Mouse (Mus musculus) left cerebral cortex, postnatal 4 days (tissue): Measurements from ENCODE around the gene Ism2. TPM values are rescaled to one million over a fixed set of nuclear protein-coding genes. Genes with fewer than 3 reads are reported as not detected.
"Not testable (repeated sequence)": the region's sequence is repeated elsewhere in the genome, so short reads cannot be mapped to it uniquely, and the experiment has no call there.

Experiments
- DNase-seq: peaks from one replicate; pipeline ENCODE4 v3.0.0-alpha.2; 2022
- intact Hi-C: fragments of 180-260 bp; cut with DNase I; formaldehyde crosslinking; loops from one replicate; pipeline ENCODE4 v1.15.1; 2025
- total RNA-seq, 2 experiments: library from RNA; stranded (reverse); gene quantifications; 2 replicates each; pipeline ENCODE4 v1.2.3; 2021

Ism2 gene
- total RNA-seq, 2 experiments from 2014 or later: 0.68 to 1.4 TPM

DNA sequence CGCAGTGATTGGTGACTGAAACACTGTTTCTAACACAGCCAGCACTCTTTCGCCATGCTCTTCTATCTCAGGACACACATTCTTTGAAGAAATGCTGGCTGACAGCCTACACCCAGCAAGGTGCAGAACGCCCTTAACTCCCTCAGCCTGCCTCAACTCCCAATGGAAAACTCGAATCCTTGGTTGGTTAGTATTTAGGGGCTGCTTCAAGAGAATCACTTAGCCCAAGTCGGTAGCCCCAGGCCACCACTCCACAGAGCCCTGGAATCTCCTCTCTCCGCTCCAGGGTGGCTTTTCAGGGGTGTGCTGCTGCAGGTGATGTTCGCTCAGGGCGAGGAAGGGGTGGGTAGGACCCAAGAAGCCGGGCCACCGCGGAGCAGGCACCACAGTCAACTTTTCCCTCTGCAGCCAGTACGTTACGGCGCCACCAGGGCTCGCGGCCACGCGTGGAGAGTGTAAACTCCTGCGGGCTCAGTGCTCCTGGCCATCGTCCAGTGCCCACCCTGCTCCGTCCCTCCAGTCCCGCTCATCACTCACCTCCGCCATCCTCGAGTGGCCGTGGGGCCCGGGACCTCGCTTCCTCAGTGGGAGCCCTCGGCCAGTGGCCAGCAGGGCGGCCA lies 358 bp downstream of the Ism2 start:
- intact Hi-C loops: no loop called here
- DNase-seq: no peak

- intact Hi-C loops: no loop called here
These were observed 5.6 kb downstream of the Ism2 start for GRCm38 (mm10) chr12:87293934-87294333.

GRCm38 (mm10) chr12:87289100-87289499 lies 10.4 kb downstream of the Ism2 start:
- DNase-seq: no peak
- intact Hi-C loops: no loop called here

More at GRCm38 (mm10) chr12:87293934-87294333, 5.6 kb downstream of the Ism2 start:
- no peak for DNase-seq

DNA sequence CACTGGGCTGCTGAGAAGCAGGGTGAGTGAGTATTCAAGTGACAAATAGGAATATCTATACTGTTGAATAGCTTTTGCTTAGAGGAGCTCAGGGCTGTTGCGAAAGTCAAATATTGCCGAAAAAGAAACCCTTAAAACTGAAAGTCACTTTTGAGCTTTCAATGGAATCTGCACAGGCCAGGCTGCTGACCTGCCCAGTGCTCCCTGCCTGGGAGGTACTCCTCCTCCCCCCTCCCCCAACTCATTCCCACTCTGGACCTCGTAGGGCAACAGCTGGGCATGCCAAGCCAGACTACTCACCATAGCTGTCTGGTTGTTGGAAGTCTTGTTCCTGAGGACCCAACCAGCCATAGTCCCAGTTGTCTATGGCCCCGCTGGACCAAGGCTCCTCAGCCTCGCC lies 14.8 kb downstream of the Ism2 start:
- no peak for DNase-seq
- intact Hi-C loops: no loop called here

DNA sequence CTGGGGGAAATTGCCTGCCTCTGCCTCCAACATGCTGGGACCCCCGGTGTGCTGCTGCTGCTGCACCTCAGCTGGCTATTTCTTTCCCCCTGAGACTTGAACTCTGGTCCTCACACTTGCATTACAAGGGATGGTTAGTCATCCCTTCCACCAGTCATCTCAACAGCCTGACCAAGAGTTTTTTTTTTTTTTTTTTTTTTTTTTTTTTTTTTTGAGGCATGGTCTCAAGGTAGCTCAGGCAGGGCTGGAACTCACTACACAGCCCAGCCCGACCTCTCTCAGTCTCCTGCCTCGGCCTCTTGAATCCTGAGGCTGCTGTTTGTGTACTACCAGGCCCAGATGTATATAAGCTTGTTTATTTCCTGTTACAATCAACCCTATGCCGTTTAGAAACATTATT lies 15.2 kb downstream of the Ism2 start:
- intact Hi-C loops: no loop called here
- DNase-seq: no peak

- intact Hi-C loops: no loop called here
- DNase-seq: no peak
These were observed 15.8 kb downstream of the Ism2 start for GRCm38 (mm10) chr12:87283706-87284105.

- intact Hi-C loops: no loop called here
- DNase-seq: no peak
These were observed 16.8 kb downstream of the Ism2 start for GRCm38 (mm10) chr12:87282743-87283142.

- intact Hi-C loops: no loop called here
- DNase-seq: no peak
These were observed 17.7 kb downstream of the Ism2 start for GRCm38 (mm10) chr12:87281766-87282165.

DNA sequence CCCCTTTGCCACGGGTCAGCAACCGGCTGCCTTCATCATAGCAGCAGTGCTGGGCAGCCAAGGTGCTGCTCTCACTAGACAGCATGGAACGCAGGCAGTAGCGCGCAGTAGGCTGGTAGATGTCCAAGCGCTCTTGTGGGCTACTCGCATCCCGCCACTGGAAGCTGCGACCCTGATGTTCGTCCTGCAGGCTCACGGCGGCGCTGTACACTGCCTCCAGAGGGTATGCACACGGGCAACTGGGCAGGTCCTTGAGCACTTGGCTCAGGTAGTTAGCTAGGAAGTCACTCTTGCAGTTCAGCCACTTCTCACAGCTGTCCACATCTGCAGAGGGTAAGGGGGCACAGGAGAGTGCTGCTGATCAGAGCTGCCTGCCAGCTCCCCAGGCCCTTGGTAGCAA lies 19.6 kb downstream of the Ism2 start:
- DNase-seq: no peak
- intact Hi-C loops: loop anchor here (5.0 to 10.0 kb wide), 2 partner anchors 52 to 155 kb away; no protein-coding TSS in a partner anchor

DNA sequence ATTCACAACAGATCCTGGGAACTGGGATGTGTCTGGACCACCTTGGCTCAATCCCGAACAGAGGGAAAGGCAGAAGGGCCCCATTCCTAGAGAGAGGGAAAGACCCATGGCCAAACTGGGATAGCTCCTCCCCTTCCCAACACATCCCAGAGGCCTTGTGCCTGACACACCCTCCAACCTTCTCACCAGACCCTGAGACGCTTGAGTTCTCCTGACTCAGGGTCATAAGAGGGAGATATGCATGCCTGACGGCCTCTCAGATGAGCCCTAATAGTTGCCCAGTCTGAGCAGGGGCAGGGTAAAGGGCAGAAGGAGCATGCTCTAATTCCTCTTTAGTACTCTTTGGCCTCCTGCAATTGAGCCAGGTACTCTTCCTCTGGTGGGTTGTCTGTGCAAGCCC lies 20.2 kb downstream of the Ism2 start:
- DNase-seq: no peak
- intact Hi-C loops: loop anchor here (5.0 to 10.0 kb wide), 2 partner anchors 53 to 155 kb away; no protein-coding TSS in a partner anchor

GRCm38 (mm10) chr12:87278118-87278730 lies 21.3 kb downstream of the Ism2 start:
- DNase-seq: no peak

GRCm38 (mm10) chr12:87277251-87277650 lies 22.3 kb downstream of the Ism2 start:
- intact Hi-C loops: loop anchor here (5.0 to 10.0 kb wide), 2 partner anchors 55 to 158 kb away; no protein-coding TSS in a partner anchor
- not testable (repeated sequence) for DNase-seq

More at GRCm38 (mm10) chr12:87278118-87278730, 21.3 kb downstream of the Ism2 start:
- intact Hi-C loops: loop anchor here (5.0 to 10.0 kb wide), 2 partner anchors 54 to 157 kb away; no protein-coding TSS in a partner anchor

GRCm38 (mm10) chr12:87274853-87275831 lies 24.4 kb downstream of the Ism2 start:
- intact Hi-C loops: loop anchor here (5.0 to 10.0 kb wide), 2 partner anchors 57 to 160 kb away; no protein-coding TSS in a partner anchor
- no peak for DNase-seq

DNA sequence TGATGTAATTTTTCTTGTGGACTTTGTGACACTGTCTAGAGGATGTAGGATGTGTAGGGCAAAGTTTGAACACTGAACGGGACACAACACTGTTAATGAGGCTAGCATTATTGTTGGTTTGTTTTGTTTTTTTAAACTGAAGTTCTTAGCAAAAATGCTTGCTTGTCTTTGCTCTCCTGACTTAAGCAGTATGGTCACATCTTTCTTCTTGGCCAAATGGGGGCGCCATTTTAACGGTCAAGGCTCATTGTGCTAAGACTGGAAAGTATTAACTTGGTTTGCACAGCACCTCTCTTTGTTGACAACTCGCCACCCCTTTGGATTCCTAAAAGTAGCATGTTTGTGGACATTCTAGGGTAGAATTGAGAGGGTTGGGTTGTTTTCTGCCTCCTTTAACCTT lies 31.8 kb downstream of the Ism2 start:
- intact Hi-C loops: no loop called here
- peak; percentile 37 for DNase-seq

DNA sequence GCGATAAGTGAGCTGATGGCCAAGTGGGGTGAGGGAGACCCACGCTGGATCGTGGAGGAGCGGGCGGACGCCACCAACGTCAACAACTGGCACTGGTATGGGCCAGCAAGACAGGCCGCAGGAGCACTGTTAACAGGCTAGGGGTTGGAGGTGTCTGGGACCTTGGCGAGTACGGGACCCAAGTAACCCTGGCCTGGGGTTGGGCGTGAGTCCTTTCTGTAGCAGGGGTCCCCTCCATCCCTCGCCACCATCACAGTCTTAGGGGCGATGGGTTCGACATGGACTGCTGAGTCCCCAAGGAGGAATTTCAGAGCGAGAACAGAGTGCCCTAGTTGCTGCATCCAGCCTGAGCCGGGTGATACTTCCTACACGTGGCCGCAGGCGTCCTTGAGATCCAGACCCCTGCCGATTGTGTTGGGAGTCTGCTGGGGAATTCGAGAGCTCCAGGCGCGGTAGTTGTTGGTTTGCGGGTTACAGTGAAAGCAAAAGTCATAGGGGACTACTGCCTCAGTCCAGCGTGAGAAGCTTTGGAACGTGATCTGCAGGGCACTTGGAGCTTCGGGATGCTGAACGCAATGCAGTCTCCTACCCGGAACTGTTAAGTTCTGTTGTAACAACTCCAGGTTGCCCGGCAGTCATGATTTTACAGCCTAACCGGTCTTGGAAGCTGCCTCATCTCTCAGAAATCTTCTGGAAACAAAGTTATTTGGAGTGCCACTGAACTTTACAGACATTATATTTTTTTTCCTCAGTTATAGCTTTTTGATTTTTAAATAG lies 32.5 kb downstream of the Ism2 start:
- intact Hi-C loops: no loop called here
- peak; percentile 19 for DNase-seq

DNA sequence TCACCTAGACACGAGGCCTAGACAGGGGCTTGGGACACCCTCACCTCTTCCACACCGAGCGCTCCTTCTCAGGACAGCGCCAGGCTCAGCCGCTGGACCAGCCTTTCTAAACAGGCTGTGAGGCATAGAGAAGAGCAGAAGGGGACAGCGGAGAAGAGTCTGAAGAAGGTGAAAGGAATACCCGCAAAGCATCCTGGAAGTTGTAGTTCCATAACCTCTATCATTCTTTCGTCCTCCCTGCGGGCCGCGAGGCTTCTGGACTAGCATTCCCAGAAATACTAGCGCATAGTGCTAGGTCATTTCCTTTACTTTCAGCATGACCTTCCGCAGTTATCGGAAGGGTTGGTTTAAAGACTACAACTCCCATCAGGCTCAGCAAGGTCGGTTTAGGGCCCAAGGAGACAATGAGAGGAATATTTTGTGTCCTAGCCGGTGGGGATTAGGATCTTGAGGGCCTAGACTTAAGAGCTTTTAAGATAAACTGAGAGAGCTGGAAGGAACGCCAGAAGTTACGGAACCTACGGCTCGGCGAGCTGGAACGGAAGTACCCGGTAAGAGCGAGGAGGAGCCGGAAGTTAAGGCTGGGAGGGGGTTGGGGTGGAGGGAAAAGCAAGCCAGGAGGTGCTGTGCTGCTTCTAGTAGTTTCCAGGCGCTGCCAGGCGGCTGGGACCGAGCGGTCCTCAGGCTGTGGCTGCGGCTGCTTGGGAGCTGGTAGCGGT lies 33.2 kb downstream of the Ism2 start, which contains the start of the genes Vipas39 and Ahsa1:
Gene Vipas39, minus strand, starts transcription at position 149 of the 719 bp plus-strand sequence.
Gene Ahsa1, plus strand, starts transcription at position 372 of the 719 bp plus-strand sequence.
- intact Hi-C loops: no loop called here
- peak; percentile 91 for DNase-seq

DNA sequence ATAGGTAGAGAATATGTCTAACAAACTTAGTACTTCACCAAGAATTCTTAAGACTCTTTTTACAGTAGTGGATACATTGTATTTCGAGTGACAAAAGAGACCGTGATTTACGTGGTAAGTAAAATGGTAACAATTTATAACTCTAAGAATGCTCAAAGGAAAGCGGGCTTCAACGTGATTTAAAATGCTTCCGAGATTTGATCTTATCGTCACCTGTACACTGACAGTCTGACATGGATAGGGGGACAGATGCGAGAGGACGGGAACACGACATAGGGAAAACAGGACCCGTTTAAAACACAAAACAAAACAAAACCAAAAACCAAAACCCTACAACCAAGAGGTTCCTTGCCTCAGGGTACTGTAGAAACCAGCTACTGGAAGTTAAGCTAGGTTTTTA lies 34.1 kb downstream of the Ism2 start:
- intact Hi-C loops: no loop called here
- no peak for DNase-seq

- no peak for DNase-seq
- intact Hi-C loops: no loop called here
These were observed 38.9 kb downstream of the Ism2 start for GRCm38 (mm10) chr12:87260562-87260961.

GRCm38 (mm10) chr12:87256629-87257028 lies 42.9 kb downstream of the Ism2 start:
- DNase-seq: no peak
- intact Hi-C loops: no loop called here
